Mouse (Mus musculus): Measurements from ENCODE around the gene Plcl2.

GRCm38 (mm10) chr17:50726265-50726664 lies 217.1 kb downstream of the Plcl2 start:
- TF ChIP-seq JUND (IDR thresholded peaks at IDR 0.05; ENCODE audit: low read depth, low read length) (no peak), POLR2AphosphoS2 (IDR thresholded peaks at IDR 0.05; ENCODE audit: low read length) (no peak), TAL1 (IDR thresholded peaks at IDR 0.05; ENCODE audit: low read length) (no peak), POLR2A (IDR thresholded peaks at IDR 0.05; ENCODE audit: control insufficient read depth in 1 of 2, insufficient read depth in 1 of 2, low read depth in 1 of 2, low read length in 2 of 2, poor library complexity in 1 of 2) (no peak), CTCF (IDR thresholded peaks at IDR 0.05 in 2 of 3, conservative IDR thresholded peaks at IDR 0.05 in 1 of 3; ENCODE audit: control insufficient read depth in 1 of 3, insufficient read depth in 1 of 3, low read depth in 2 of 3, low read length in 3 of 3, poor library complexity in 1 of 3, severe bottlenecking in 1 of 3) (no peak), MEF2A (IDR thresholded peaks at IDR 0.05; ENCODE audit: extremely low read depth, insufficient replicate concordance, low read depth, low read length, poor library complexity, severe bottlenecking) (no peak), SMC3 (IDR thresholded peaks at IDR 0.05; ENCODE audit: low read depth, low read length) (no peak), NELFE (IDR thresholded peaks at IDR 0.05; ENCODE audit: low read depth, low read length) (no peak), CHD2 (IDR thresholded peaks at IDR 0.05; ENCODE audit: low read length) (no peak)

Data from MEL (cell line).